Mouse (Mus musculus) forebrain, postnatal 0 days (tissue): ENCODE results near the gene Kif21b. TPM values are rescaled to one million over a fixed set of nuclear protein-coding genes. Genes with fewer than 3 reads are reported as not detected.

Source experiments
- ATAC-seq: fragments of 200-750 bp; cut with Nextera tagmentation; 2 replicates; pipeline ENCODE4 v1.8.0; 2017; ENCODE audit warnings: mild to moderate bottlenecking, moderate library complexity
- DNase-seq: peaks from one replicate; pipeline ENCODE4 v3.0.0-alpha.2; 2015
- H3K27ac ChIP-seq: fragments of 300-500 bp; sonication (generic); 2 replicates; pipeline ENCODE4 v1.5.1; 2014; ENCODE audit warnings: low read depth, mild to moderate bottlenecking, antibody characterized with exemption, low read length, moderate library complexity, mixed read lengths
- H3K27me3 ChIP-seq: fragments of 300-500 bp; sonication (generic); 2 replicates; pipeline ENCODE4 v1.6.1; 2014; ENCODE audit warnings: mild to moderate bottlenecking, low read length, mixed read lengths; ENCODE audit not compliant: insufficient read depth
- H3K36me3 ChIP-seq: fragments of 300-500 bp; sonication (generic); 2 replicates; pipeline ENCODE4 v1.6.1; 2014; ENCODE audit warnings: mild to moderate bottlenecking, moderate library complexity; ENCODE audit not compliant: insufficient read depth
- H3K4me1 ChIP-seq: fragments of 300-500 bp; sonication (generic); 2 replicates; pipeline ENCODE4 v1.6.1; 2014; ENCODE audit warnings: antibody characterized with exemption; ENCODE audit not compliant: insufficient read depth
- H3K4me2 ChIP-seq: fragments of 300-500 bp; sonication (generic); 2 replicates; pipeline ENCODE4 v1.6.1; 2014; ENCODE audit warnings: low read depth, mild to moderate bottlenecking, moderate library complexity
- H3K4me3 ChIP-seq: fragments of 300-500 bp; sonication (generic); 2 replicates; pipeline ENCODE4 v1.5.1; 2014; ENCODE audit warnings: low read depth, low read length, mixed read lengths
- H3K9ac ChIP-seq: fragments of 300-500 bp; sonication (generic); 2 replicates; pipeline ENCODE4 v1.6.1; 2014; ENCODE audit warnings: mild to moderate bottlenecking
- H3K9me3 ChIP-seq: fragments of 300-500 bp; sonication (generic); 2 replicates; pipeline ENCODE4 v1.6.1; 2016; ENCODE audit warnings: low read length
- CTCF ChIP-seq: sonication (generic); IDR thresholded peaks from 2 replicates; pipeline ENCODE4 v1.5.1; 2016; ENCODE audit warnings: antibody characterized with exemption, control low read depth, low read depth
- WGBS: fragments of 180-500 bp; shearing (Covaris S2); extraction: QIAGEN DNeasy Blood & Tissue Kit; methylation state at CpG from one replicate; pipeline ENCODE4 v1.1.7; 2014; 5-methylcytosine and 5-hydroxymethylcytosine counted together
- polyA plus RNA-seq: library from polyadenylated mRNA; unstranded; fragments of >200 nt; fragmentation: Nextera tagmentation; extraction: Ambion mirVana; gene quantifications from 2 replicates; pipeline ENCODE4 v1.2.1, GENCODE M21; 2015
- total RNA-seq: library from RNA; depleted of rRNA; stranded (reverse); fragments of >200 nt; gene quantifications from 2 replicates; pipeline ENCODE4 v1.2.3, GENCODE M21; 2014; rRNA removed

The Kif21b gene
- 120 and 135 TPM in 2 replicates for total RNA-seq
- polyA plus RNA-seq, result 24.8 and 29.2 TPM in 2 replicates

DNA sequence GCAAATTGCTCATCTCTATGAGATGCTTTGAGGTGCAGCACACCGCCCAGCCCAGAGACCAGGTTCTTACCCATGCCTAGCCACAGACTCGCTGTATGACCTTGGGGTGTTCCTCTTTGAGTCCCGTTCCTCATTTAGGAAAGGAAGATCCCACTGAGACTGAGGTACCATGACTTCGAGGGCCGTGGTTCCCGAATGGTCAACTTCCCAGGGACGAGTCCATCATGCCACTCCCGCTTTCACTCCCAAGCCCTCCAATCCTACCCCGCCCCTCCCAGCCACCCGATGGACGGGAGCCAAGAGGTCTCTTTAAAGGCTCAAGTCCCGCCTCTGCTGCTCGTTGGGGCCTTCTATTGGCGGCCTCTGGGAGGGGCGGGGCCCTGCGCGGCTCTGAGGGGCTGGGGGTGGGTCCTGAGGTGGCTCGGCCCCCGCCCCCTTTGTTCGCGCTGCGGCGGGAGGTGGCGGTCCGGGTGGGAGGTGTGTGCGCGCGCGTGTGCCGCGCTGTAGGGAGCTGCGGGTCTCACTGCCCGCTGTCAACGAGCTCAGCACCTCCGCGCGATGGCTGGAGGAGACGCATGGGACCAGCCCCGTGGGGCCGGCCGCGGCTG, at the start of gene Kif21b:
Kif21b (plus strand) TSS at position 439 of the 608 bp plus-strand sequence.
- Histone ChIP-seq H3K27ac (peak within 1 kb of the TSS; percentile 95), H3K27me3 (no peaks in the 10 kb centered on the region), H3K4me2 (peak within 1 kb of the TSS; percentile 81), H3K4me1 (peaks cover 25% of the 10 kb centered on the region), H3K9ac (peak within 1 kb of the TSS; percentile 99), H3K36me3 (no peaks in the 10 kb centered on the region), H3K9me3 (no peaks in the 10 kb centered on the region), H3K4me3 (peak within 1 kb of the TSS; percentile 91)
- ATAC-seq, result peak; percentile 91
- peak; percentile 95 for DNase-seq
- no peak for TF ChIP-seq CTCF
- WGBS, result 1% methylated on average over 42 of the region's 42 CpGs

DNA sequence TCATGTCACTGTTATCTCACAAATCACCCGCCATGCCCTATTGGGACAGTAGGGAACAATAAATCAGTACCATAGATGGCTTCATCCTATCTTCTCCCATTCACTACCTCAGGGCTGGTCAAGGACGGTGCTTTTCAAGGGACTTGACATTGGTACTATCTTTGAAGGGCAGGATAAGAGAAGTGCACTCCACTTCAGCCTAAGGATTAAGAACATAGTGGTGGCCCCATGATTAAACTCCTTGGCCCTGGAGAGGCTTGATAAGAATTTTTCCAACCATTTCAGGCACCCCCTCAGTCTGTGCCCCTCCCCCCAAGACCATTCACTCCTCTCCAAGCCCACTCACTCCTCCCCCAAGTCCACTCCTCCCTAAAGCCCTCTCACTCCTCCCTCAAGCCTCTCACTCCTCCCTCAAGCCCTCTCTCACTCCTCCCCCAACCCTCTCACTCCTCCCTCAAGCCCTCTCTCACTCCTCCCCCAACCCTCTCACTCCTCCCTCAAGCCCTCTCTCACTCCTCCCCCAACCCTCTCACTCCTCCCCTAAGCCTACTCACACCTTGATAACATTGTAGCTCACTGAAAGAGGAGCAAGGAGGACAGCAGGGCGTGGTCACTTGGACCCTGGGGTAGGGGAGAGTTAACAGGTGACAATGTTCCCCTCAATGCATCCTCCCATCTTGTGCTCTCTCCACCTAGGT, 45.1 kb upstream of the Kif21b start:
- H3K4me1 ChIP-seq, result no peaks in the 10 kb centered on the region
- no peaks in the 10 kb centered on the region for H3K9me3 ChIP-seq
- TF ChIP-seq CTCF, result no peak
- no peak overlapping the region for H3K9ac ChIP-seq
- WGBS, result 89% methylated on average over 3 of the region's 3 CpGs
- DNase-seq (no peak), ATAC-seq (no peak)
- H3K4me3 ChIP-seq, result no peak overlapping the region
- H3K27ac ChIP-seq, result no peak overlapping the region
- H3K27me3 ChIP-seq, result no peaks in the 10 kb centered on the region
- no peaks in the 10 kb centered on the region for H3K36me3 ChIP-seq
- no peak overlapping the region for H3K4me2 ChIP-seq

- peak; percentile 11 for DNase-seq
- TF ChIP-seq CTCF, result no peak
- H3K4me1 ChIP-seq, result no peaks in the 10 kb centered on the region
- peak overlapping the region; percentile 40; the same call in 1 of the 2 replicates for H3K27ac ChIP-seq
- H3K9me3 ChIP-seq, result no peaks in the 10 kb centered on the region
- H3K27me3 ChIP-seq, result no peaks in the 10 kb centered on the region
- H3K9ac ChIP-seq, result no peak overlapping the region
- WGBS, result 57% methylated on average over 9 of the region's 9 CpGs
- ATAC-seq, result peak; percentile 81
- H3K4me3 ChIP-seq, result no peak overlapping the region
- H3K4me2 ChIP-seq, result no peak overlapping the region
- H3K36me3 ChIP-seq, result no peaks in the 10 kb centered on the region
Measured at GRCm38 (mm10) chr1:136089368-136090165, 41.6 kb upstream of the Kif21b start.

GRCm38 (mm10) chr1:136093726-136094125, 37.5 kb upstream of the Kif21b start:
- 84% methylated on average over 3 of the region's 3 CpGs for WGBS
- H3K27me3 ChIP-seq, result no peaks in the 10 kb centered on the region
- ATAC-seq (no peak), DNase-seq (no peak)
- no peak overlapping the region for H3K4me3 ChIP-seq
- H3K9me3 ChIP-seq, result no peaks in the 10 kb centered on the region
- no peak overlapping the region for H3K4me2 ChIP-seq
- H3K4me1 ChIP-seq, result no peaks in the 10 kb centered on the region
- no peaks in the 10 kb centered on the region for H3K36me3 ChIP-seq
- H3K9ac ChIP-seq, result no peak overlapping the region
- H3K27ac ChIP-seq, result no peak overlapping the region
- TF ChIP-seq CTCF, result no peak

- no peak for TF ChIP-seq CTCF
- H3K27me3 ChIP-seq, result no peaks in the 10 kb centered on the region
- H3K9me3 ChIP-seq, result no peaks in the 10 kb centered on the region
- DNase-seq (no peak), ATAC-seq (no peak)
- WGBS, result 83% methylated on average over 5 of the region's 5 CpGs
- no peak overlapping the region for H3K9ac ChIP-seq
- no peak overlapping the region for H3K4me3 ChIP-seq
- no peak overlapping the region for H3K4me2 ChIP-seq
- no peaks in the 10 kb centered on the region for H3K36me3 ChIP-seq
- H3K4me1 ChIP-seq, result no peaks in the 10 kb centered on the region
- no peak overlapping the region for H3K27ac ChIP-seq
Measured at GRCm38 (mm10) chr1:136094807-136095206, 36.4 kb upstream of the Kif21b start.

GRCm38 (mm10) chr1:136102094-136102493, 29.1 kb upstream of the Kif21b start:
- Histone ChIP-seq H3K27ac (no peak overlapping the region), H3K4me2 (no peak overlapping the region), H3K36me3 (no peaks in the 10 kb centered on the region), H3K27me3 (no peaks in the 10 kb centered on the region), H3K4me1 (peaks cover 13% of the 10 kb centered on the region), H3K9ac (no peak overlapping the region), H3K9me3 (no peaks in the 10 kb centered on the region), H3K4me3 (no peak overlapping the region)
- WGBS, result 67% methylated on average over 4 of the region's 4 CpGs
- TF ChIP-seq CTCF, result no peak
- no peak for ATAC-seq
- DNase-seq, result no peak

DNA sequence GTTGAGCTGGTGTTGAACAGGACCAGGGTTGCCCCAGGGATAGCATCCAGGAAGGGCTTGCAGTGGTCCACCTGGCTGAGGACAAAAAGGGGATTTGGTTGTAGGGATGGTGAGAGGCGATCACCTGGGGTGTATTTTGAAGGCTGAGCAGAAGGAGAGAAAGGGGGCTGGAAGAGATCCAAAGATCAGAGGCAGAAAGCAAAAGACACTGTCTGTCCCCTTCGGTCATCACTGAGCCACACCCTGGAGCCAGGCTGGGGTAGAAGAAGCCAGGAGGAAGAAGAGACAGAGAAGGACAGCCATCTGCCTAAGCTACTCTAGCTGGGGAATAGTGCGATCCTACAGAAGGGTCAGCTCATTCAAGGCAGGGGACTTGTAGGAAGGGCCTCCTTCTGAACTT, 28.6 kb upstream of the Kif21b start:
- Histone ChIP-seq H3K4me1 (peaks cover 13% of the 10 kb centered on the region), H3K9me3 (no peaks in the 10 kb centered on the region), H3K27ac (no peak overlapping the region), H3K36me3 (no peaks in the 10 kb centered on the region), H3K4me3 (no peak overlapping the region), H3K9ac (no peak overlapping the region), H3K27me3 (no peaks in the 10 kb centered on the region), H3K4me2 (no peak overlapping the region)
- DNase-seq (no peak), ATAC-seq (no peak)
- no peak for TF ChIP-seq CTCF
- 41% methylated on average over 3 of the region's 3 CpGs for WGBS
